Mouse (Mus musculus) adrenal gland, postnatal 4 days (tissue): ENCODE data around the gene Cfap43. TPM values are rescaled to one million over a fixed set of nuclear protein-coding genes. Genes with fewer than 3 reads are reported as not detected.
A peak's percentile ranks its signal among the peaks of the same experiment; 100 is the strongest.

Source experiments
- DNase-seq, 2 experiments: peaks; one replicate each; pipeline ENCODE4 v3.0.0; 2021 to 2022; ENCODE audit warnings: low spot score in 2 of 2, mixed read lengths in 2 of 2
- long read RNA-seq, 2 experiments: library from polyadenylated mRNA; stranded (forward); transcript quantifications; one replicate each; pipeline ENCODE4 v2.0.0; 2021
- total RNA-seq, 2 experiments: library from RNA; stranded (reverse); gene quantifications; 2 replicates each; pipeline ENCODE4 v1.2.3; 2021

The Cfap43 gene
- under 1 TPM; 0.22 to 0.31 TPM for total RNA-seq
- long read RNA-seq, experiment 1, partial matches to known transcripts, result 1 of 7 reads
- long read RNA-seq, experiment 1, other reads (novel, unspliced or antisense), result 6 of 7 reads
- long read RNA-seq, experiment 2, partial matches to known transcripts, result 0 of 11 reads
- long read RNA-seq, experiment 2, other reads (novel, unspliced or antisense), result 11 of 11 reads

- DNase-seq, result peak; percentile 41 to 65
These were observed at the start of gene Cfap43, which contains the start of gene Itprip for GRCm38 (mm10) chr19:47919126-47919965. Gene Cfap43, minus strand, starts transcription at chr19:47919287. Gene Itprip, minus strand, starts transcription at chr19:47919299.

- DNase-seq, result no peak
These were observed 39.1 kb upstream of the Cfap43 start for GRCm38 (mm10) chr19:47958181-47958580.

- no peak for DNase-seq
These were observed 34.1 kb upstream of the Cfap43 start for GRCm38 (mm10) chr19:47953169-47953568.

GRCm38 (mm10) chr19:47950946-47951345 lies 31.9 kb upstream of the Cfap43 start:
- DNase-seq, result no peak

- DNase-seq, result no peak
These were observed 27.9 kb upstream of the Cfap43 start for GRCm38 (mm10) chr19:47946821-47947465.

- no peak for DNase-seq
These were observed 20.3 kb upstream of the Cfap43 start for GRCm38 (mm10) chr19:47939361-47939760.

- no peak for DNase-seq
These were observed 18.6 kb upstream of the Cfap43 start, which contains the start of gene Cfap58 for GRCm38 (mm10) chr19:47937443-47938406. Gene Cfap58, plus strand, starts transcription at chr19:47937675.

GRCm38 (mm10) chr19:47936938-47937337 lies 17.9 kb upstream of the Cfap43 start:
- no peak for DNase-seq

- no peak for DNase-seq
These were observed 17.4 kb upstream of the Cfap43 start for GRCm38 (mm10) chr19:47936490-47936889.

GRCm38 (mm10) chr19:47935530-47935929 lies 16.4 kb upstream of the Cfap43 start:
- DNase-seq, result no peak

- no peak for DNase-seq
These were observed 15.7 kb upstream of the Cfap43 start for GRCm38 (mm10) chr19:47934636-47935238.

- no peak for DNase-seq
These were observed 15.1 kb upstream of the Cfap43 start for GRCm38 (mm10) chr19:47934146-47934545.

GRCm38 (mm10) chr19:47931982-47932638 lies 13.0 kb upstream of the Cfap43 start:
- no peak for DNase-seq

- no peak for DNase-seq
These were observed 10.0 kb upstream of the Cfap43 start for GRCm38 (mm10) chr19:47929043-47929442.

- DNase-seq, result no peak
These were observed 7.9 kb upstream of the Cfap43 start for GRCm38 (mm10) chr19:47927032-47927431.

- DNase-seq, result no peak
These were observed 6.7 kb upstream of the Cfap43 start for GRCm38 (mm10) chr19:47925819-47926218.

- no peak for DNase-seq
These were observed 884 bp upstream of the Cfap43 start for GRCm38 (mm10) chr19:47919966-47920375.

- DNase-seq, result no peak
These were observed 509 bp downstream of the Cfap43 start for GRCm38 (mm10) chr19:47918455-47919101.

- DNase-seq, result no peak
These were observed 1.1 kb downstream of the Cfap43 start for GRCm38 (mm10) chr19:47918016-47918415.
